In genomic region chr4:132329115-132329834, GRCm38 (mm10) we compare ENCODE assay signal across 8 mouse cellular contexts. TPM values are rescaled to one million over a fixed set of nuclear protein-coding genes. Genes with fewer than 3 reads are reported as not detected.
DNase-seq lines count a peak whose midpoint lies in the region; ATAC-seq and TF ChIP-seq lines count a peak whose summit lies in the region.

Trnau1ap (minus strand) TSS chr4:132329538.

- peaks cover 56% of the 10 kb centered on the region for H3K36me3 ChIP-seq in erythroblast, embryonic 14.5 days (ENCODE audit: control insufficient read depth)
- H3K36me3 ChIP-seq in heart, embryonic 12.5 days = peaks cover 47% of the 10 kb centered on the region
- peaks cover 30% of the 10 kb centered on the region for H3K36me3 ChIP-seq in kidney, postnatal 0 days (ENCODE audit: insufficient read depth, low read length)
- H3K36me3 ChIP-seq in liver, embryonic 13.5 days = peaks cover 49% of the 10 kb centered on the region
- H3K36me3 ChIP-seq in stomach, embryonic 16.5 days (ENCODE audit: control insufficient read depth, insufficient read depth, low read length) = peaks cover 23% of the 10 kb centered on the region

- peak within 1 kb of the TSS; percentile 76 for H3K4me2 ChIP-seq in heart, embryonic 12.5 days
- peak within 1 kb of the TSS; percentile 72 for H3K4me2 ChIP-seq in kidney, postnatal 0 days (ENCODE audit: low read length)
- H3K4me2 ChIP-seq in liver, embryonic 13.5 days = peak within 1 kb of the TSS; percentile 95
- peak within 1 kb of the TSS; percentile 70 for H3K4me2 ChIP-seq in stomach, embryonic 16.5 days (ENCODE audit: low read depth, low read length)

- H3K27ac ChIP-seq in heart, embryonic 12.5 days (ENCODE audit: poor library complexity, severe bottlenecking) = peak within 1 kb of the TSS; percentile 91
- peak within 1 kb of the TSS; percentile 91 for H3K27ac ChIP-seq in kidney, postnatal 0 days
- H3K27ac ChIP-seq in liver, embryonic 13.5 days = peak within 1 kb of the TSS; percentile 89
- peak within 1 kb of the TSS; percentile 94 for H3K27ac ChIP-seq in stomach, embryonic 16.5 days (ENCODE audit: low read length)

- peak within 1 kb of the TSS; percentile 94 for H3K9ac ChIP-seq in heart, embryonic 12.5 days
- H3K9ac ChIP-seq in kidney, postnatal 0 days (ENCODE audit: low read depth, low read length) = peak within 1 kb of the TSS; percentile 80
- peak within 1 kb of the TSS; percentile 89 for H3K9ac ChIP-seq in liver, embryonic 13.5 days
- peak within 1 kb of the TSS; percentile 97 for H3K9ac ChIP-seq in stomach, embryonic 16.5 days (ENCODE audit: low read length)

- DNase-seq in CD4-positive helper T cell, adult 2 months (ENCODE audit: low read depth, low spot score) = peak; percentile 91
- peak; percentile 96 for DNase-seq in brain, embryonic 14.5 days (ENCODE audit: low read depth)
- peak; percentile 97 for DNase-seq in kidney, postnatal 0 days (ENCODE audit: low spot score)
- peak; percentile 94 for DNase-seq in liver, embryonic 13.5 days
- peak; percentile 95 for DNase-seq in neural tube, embryonic 10.5 days (ENCODE audit: extremely low spot score, low spot score)

- WGBS in heart, embryonic 12.5 days = under 1% methylated on average over 52 of the region's 52 CpGs
- WGBS in kidney, postnatal 0 days = under 1% methylated on average over 52 of the region's 52 CpGs
- WGBS in liver, embryonic 13.5 days (ENCODE audit: insufficient replicate concordance) = under 1% methylated on average over 52 of the region's 52 CpGs
- WGBS in stomach, embryonic 16.5 days = under 1% methylated on average over 52 of the region's 52 CpGs

- H3K4me1 ChIP-seq in erythroblast, embryonic 14.5 days (ENCODE audit: control insufficient read depth) = peaks cover 36% of the 10 kb centered on the region
- peaks cover 13% of the 10 kb centered on the region for H3K4me1 ChIP-seq in heart, embryonic 12.5 days (replicated peaks)
- peaks cover 8% of the 10 kb centered on the region for H3K4me1 ChIP-seq in kidney, postnatal 0 days (replicated peaks; ENCODE audit: insufficient read depth, low read length)
- peaks cover 46% of the 10 kb centered on the region for H3K4me1 ChIP-seq in liver, embryonic 13.5 days (replicated peaks)
- H3K4me1 ChIP-seq in stomach, embryonic 16.5 days (ENCODE audit: control insufficient read depth, insufficient read depth, low read length) = peaks cover 12% of the 10 kb centered on the region

- H3K9me3 ChIP-seq in erythroblast, embryonic 14.5 days (ENCODE audit: control insufficient read depth, low read length) = no peaks in the 10 kb centered on the region
- no peaks in the 10 kb centered on the region for H3K9me3 ChIP-seq in heart, embryonic 12.5 days (replicated peaks)
- H3K9me3 ChIP-seq in kidney, postnatal 0 days (replicated peaks; ENCODE audit: low read length) = no peaks in the 10 kb centered on the region
- H3K9me3 ChIP-seq in liver, embryonic 13.5 days (replicated peaks) = no peaks in the 10 kb centered on the region
- H3K9me3 ChIP-seq in stomach, embryonic 16.5 days (replicated peaks; ENCODE audit: control insufficient read depth, low read length) = no peaks in the 10 kb centered on the region

- peak; percentile 97 for ATAC-seq in heart, embryonic 12.5 days (ENCODE audit: insufficient number of reproducible peaks, low FRiP score)
- peak; percentile 95 for ATAC-seq in kidney, postnatal 0 days (replicated peaks; ENCODE audit: low FRiP score, low read depth)
- ATAC-seq in liver, embryonic 13.5 days (ENCODE audit: low read depth) = peak; percentile 96
- peak; percentile 96 for ATAC-seq in stomach, embryonic 16.5 days (ENCODE audit: insufficient read depth, low FRiP score)

- peak within 1 kb of the TSS; percentile 71 for H3K4me3 ChIP-seq in erythroblast, embryonic 14.5 days (replicated peaks)
- H3K4me3 ChIP-seq in heart, embryonic 12.5 days = peak within 1 kb of the TSS; percentile 88
- peak within 1 kb of the TSS; percentile 63 for H3K4me3 ChIP-seq in kidney, postnatal 0 days (replicated peaks; ENCODE audit: low read depth, low read length)
- peak within 1 kb of the TSS; percentile 76 for H3K4me3 ChIP-seq in liver, embryonic 13.5 days (replicated peaks)
- peak within 1 kb of the TSS; percentile 88 for H3K4me3 ChIP-seq in stomach, embryonic 16.5 days (replicated peaks; ENCODE audit: low read length)

- TF ChIP-seq POLR2A in brain, embryonic 14.5 days (IDR thresholded peaks at IDR 0.05; ENCODE audit: borderline replicate concordance, extremely low read depth, insufficient read depth, insufficient read length, poor library complexity, severe bottlenecking) = peak; percentile 69

- no peak for TF ChIP-seq CTCF in brain, embryonic 14.5 days (IDR thresholded peaks at IDR 0.05; ENCODE audit: borderline replicate concordance, extremely low read depth, insufficient read depth, insufficient read length)
- TF ChIP-seq CTCF in kidney, postnatal 0 days (IDR thresholded peaks at IDR 0.05; ENCODE audit: low read depth) = peak; percentile 44

- no peaks in the 10 kb centered on the region for H3K27me3 ChIP-seq in erythroblast, embryonic 14.5 days (ENCODE audit: control insufficient read depth)
- no peaks in the 10 kb centered on the region for H3K27me3 ChIP-seq in heart, embryonic 12.5 days (replicated peaks)
- no peaks in the 10 kb centered on the region for H3K27me3 ChIP-seq in kidney, postnatal 0 days (ENCODE audit: insufficient read depth, low read length)
- H3K27me3 ChIP-seq in liver, embryonic 13.5 days = no peaks in the 10 kb centered on the region
- H3K27me3 ChIP-seq in stomach, embryonic 16.5 days (ENCODE audit: control insufficient read depth, insufficient read depth, low read length) = no peaks in the 10 kb centered on the region

RNA-seq across cellular contexts. Expression of gene Trnau1ap, which starts in this region (rescaled TPM):
- polyA plus RNA-seq in brain, embryonic 14.5 days (2012; rRNA removed) = 22.2 and 30.5 TPM in 2 replicates
- 1.7 and 2.4 TPM in 2 replicates for polyA plus RNA-seq in erythroblast, embryonic 14.5 days (2012)
- polyA plus RNA-seq in heart, embryonic 12.5 days (2016; fragmentation: Nextera tagmentation; extraction: Ambion mirVana) = 64.8 and 68.5 TPM in 2 replicates
- 70.3 and 72.8 TPM in 2 replicates for polyA plus RNA-seq in kidney, postnatal 0 days (2015; fragmentation: Nextera tagmentation; extraction: Ambion mirVana)
- polyA plus RNA-seq in liver, embryonic 13.5 days (2015; fragmentation: Nextera tagmentation; extraction: Ambion mirVana) = 43.1 and 45.3 TPM in 2 replicates
- 56.8 and 62.6 TPM in 2 replicates for polyA plus RNA-seq in stomach, embryonic 16.5 days (2015; fragmentation: Nextera tagmentation; extraction: Ambion mirVana)

Comparison
In these comparisons a context has a peak if more than half of its experiments do, and no peak if none do; other contexts are left out.
1. Peak in every context shown above with its lines: DNase-seq, ATAC-seq, H3K4me3 ChIP-seq and H3K27ac ChIP-seq.